Mouse (Mus musculus) forebrain, postnatal 0 days (tissue): ENCODE measurements around the gene Tiam2. TPM values are rescaled to one million over a fixed set of nuclear protein-coding genes. Genes with fewer than 3 reads are reported as not detected.
A peak's percentile ranks its signal among the peaks of the same experiment; 100 is the strongest.

Experiments used
- ATAC-seq: fragments of 200-750 bp; cut with Nextera tagmentation; 2 replicates; pipeline ENCODE4 v1.8.0; 2017; ENCODE audit warnings: mild to moderate bottlenecking, moderate library complexity
- DNase-seq: peaks from one replicate; pipeline ENCODE4 v3.0.0-alpha.2; 2015
- H3K27ac ChIP-seq: fragments of 300-500 bp; sonication (generic); 2 replicates; pipeline ENCODE4 v1.5.1; 2014; ENCODE audit warnings: low read depth, mild to moderate bottlenecking, antibody characterized with exemption, low read length, moderate library complexity, mixed read lengths
- H3K27me3 ChIP-seq: fragments of 300-500 bp; sonication (generic); 2 replicates; pipeline ENCODE4 v1.6.1; 2014; ENCODE audit warnings: mild to moderate bottlenecking, low read length, mixed read lengths; ENCODE audit not compliant: insufficient read depth
- H3K36me3 ChIP-seq: fragments of 300-500 bp; sonication (generic); 2 replicates; pipeline ENCODE4 v1.6.1; 2014; ENCODE audit warnings: mild to moderate bottlenecking, moderate library complexity; ENCODE audit not compliant: insufficient read depth
- H3K4me1 ChIP-seq: fragments of 300-500 bp; sonication (generic); 2 replicates; pipeline ENCODE4 v1.6.1; 2014; ENCODE audit warnings: antibody characterized with exemption; ENCODE audit not compliant: insufficient read depth
- H3K4me2 ChIP-seq: fragments of 300-500 bp; sonication (generic); 2 replicates; pipeline ENCODE4 v1.6.1; 2014; ENCODE audit warnings: low read depth, mild to moderate bottlenecking, moderate library complexity
- H3K4me3 ChIP-seq: fragments of 300-500 bp; sonication (generic); 2 replicates; pipeline ENCODE4 v1.5.1; 2014; ENCODE audit warnings: low read depth, low read length, mixed read lengths
- H3K9ac ChIP-seq: fragments of 300-500 bp; sonication (generic); 2 replicates; pipeline ENCODE4 v1.6.1; 2014; ENCODE audit warnings: mild to moderate bottlenecking
- H3K9me3 ChIP-seq: fragments of 300-500 bp; sonication (generic); 2 replicates; pipeline ENCODE4 v1.6.1; 2016; ENCODE audit warnings: low read length
- CTCF ChIP-seq: sonication (generic); IDR thresholded peaks from 2 replicates; pipeline ENCODE4 v1.5.1; 2016; ENCODE audit warnings: antibody characterized with exemption, control low read depth, low read depth
- WGBS: fragments of 180-500 bp; shearing (Covaris S2); extraction: QIAGEN DNeasy Blood & Tissue Kit; methylation state at CpG from one replicate; pipeline ENCODE4 v1.1.7; 2014; 5-methylcytosine and 5-hydroxymethylcytosine counted together
- polyA plus RNA-seq: library from polyadenylated mRNA; unstranded; fragments of >200 nt; fragmentation: Nextera tagmentation; extraction: Ambion mirVana; gene quantifications from 2 replicates; pipeline ENCODE4 v1.2.1, GENCODE M21; 2015
- total RNA-seq: library from RNA; depleted of rRNA; stranded (reverse); fragments of >200 nt; gene quantifications from 2 replicates; pipeline ENCODE4 v1.2.3, GENCODE M21; 2014

The Tiam2 gene
- total and polyA plus RNA-seq, 2 experiments from 2014 or later: 26.4 to 71.5 TPM

DNA sequence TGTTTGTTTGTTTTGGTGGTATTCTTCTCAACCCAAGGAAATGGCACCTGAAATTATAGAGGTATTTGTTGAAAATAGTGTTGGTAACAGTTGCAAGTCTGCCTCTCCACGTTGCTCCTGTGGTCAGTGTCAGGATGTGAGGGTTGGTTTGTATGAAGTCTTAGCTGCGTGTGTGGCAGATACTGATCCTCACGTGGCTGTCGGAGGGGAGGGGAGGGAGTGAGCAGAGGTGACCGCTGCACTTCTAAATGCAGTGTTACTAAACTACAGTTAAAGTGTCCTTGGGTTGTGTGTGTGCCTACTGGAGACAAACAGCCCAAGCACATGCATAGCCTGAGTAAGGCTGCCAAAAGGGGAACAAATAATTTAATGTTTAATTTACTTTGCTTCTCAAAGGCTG, 164.7 kb downstream of the Tiam2 start:
- H3K9ac ChIP-seq: no peak overlapping the region
- no peak for TF ChIP-seq CTCF
- ATAC-seq: no peak
- H3K36me3 ChIP-seq: 0 out of 2 replicates have a peak, but pooled peaks cover 2% of the 10 kb centered on the region
- no peaks in the 10 kb centered on the region for H3K9me3 ChIP-seq
- H3K4me3 ChIP-seq: no peak overlapping the region
- no peaks in the 10 kb centered on the region for H3K4me1 ChIP-seq
- no peak overlapping the region for H3K27ac ChIP-seq
- H3K4me2 ChIP-seq: no peak overlapping the region
- H3K27me3 ChIP-seq: no peaks in the 10 kb centered on the region
- 68% methylated on average over 5 of the region's 5 CpGs for WGBS
- DNase-seq: no peak

DNA sequence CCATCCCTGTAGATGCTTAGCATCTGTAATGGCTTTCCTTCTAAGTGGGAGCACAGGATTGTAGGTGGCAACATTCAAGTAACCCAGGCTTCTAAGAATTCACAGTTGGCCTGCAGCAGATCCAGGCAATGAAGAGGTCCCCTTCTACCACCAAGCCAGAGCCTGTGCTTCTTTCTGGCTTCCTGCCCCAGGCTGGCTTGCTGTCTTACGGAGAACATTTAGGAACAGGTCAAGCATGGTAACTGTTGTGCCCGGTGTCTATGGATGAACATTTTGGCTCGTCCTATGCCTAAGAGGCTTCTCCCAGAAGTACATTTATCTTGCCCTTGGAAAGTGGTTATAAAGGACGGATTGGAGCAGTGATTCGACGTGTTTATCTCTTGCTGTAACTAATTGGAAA, 165.3 kb downstream of the Tiam2 start:
- ATAC-seq (no peak), DNase-seq (no peak)
- Histone ChIP-seq H3K4me1 (no peaks in the 10 kb centered on the region), H3K36me3 (no peaks in the 10 kb centered on the region), H3K4me2 (no peak overlapping the region), H3K27ac (no peak overlapping the region), H3K9me3 (no peaks in the 10 kb centered on the region), H3K9ac (no peak overlapping the region), H3K27me3 (no peaks in the 10 kb centered on the region), H3K4me3 (no peak overlapping the region)
- 87% methylated on average over 6 of the region's 6 CpGs for WGBS
- TF ChIP-seq CTCF: no peak

DNA sequence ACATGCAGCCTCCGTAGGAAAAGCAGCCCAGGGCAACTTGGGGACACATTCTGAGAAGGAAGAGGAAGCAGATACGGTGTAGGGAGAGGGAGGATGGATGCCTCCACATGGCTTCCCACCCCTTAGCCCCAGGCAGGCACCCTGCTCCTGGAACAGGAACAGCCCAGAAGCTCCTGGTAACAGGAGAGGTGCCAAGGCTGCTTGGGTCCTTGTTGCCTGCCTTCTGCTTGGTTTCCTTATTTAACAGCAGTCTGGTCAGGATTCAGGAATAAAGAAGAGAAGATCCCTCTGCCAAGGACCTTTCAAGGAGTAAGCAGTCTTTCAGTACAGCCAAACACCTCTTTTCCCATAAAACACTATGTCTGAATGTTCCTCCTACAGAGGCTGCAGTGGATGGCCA, 169.2 kb downstream of the Tiam2 start:
- peak; percentile 63 for ATAC-seq
- Histone ChIP-seq H3K4me2 (no peak overlapping the region), H3K36me3 (no peaks in the 10 kb centered on the region; the same call in 1 of the 2 replicates), H3K4me1 (0 out of 2 replicates have a peak, but pooled peaks cover 4% of the 10 kb centered on the region), H3K9me3 (no peaks in the 10 kb centered on the region), H3K27ac (0 out of 2 replicates have a peak overlapping the region, but pooled peaks have one; percentile 24), H3K9ac (no peak overlapping the region), H3K27me3 (no peaks in the 10 kb centered on the region), H3K4me3 (no peak overlapping the region)
- DNase-seq: peak; percentile 54
- 80% methylated on average over 2 of the region's 2 CpGs for WGBS
- TF ChIP-seq CTCF: no peak

DNA sequence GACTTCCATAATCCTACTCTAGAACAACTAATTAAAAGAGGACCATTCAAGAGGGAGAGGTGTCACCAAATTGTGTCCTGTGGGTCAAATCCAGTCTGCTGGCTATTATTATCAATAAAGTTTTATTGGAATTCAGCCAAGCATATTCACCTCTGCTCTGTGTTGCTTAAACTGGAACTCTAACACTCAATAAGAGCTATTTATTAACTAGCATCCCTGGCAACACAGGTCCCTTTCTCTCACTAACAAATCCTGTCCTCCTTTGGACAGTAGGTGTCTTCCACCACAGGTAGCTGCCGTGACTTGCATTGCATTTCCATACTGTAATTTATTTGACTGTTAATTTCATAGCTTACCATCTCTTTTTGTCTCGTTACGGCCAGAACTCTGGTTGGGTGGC, 169.7 kb downstream of the Tiam2 start:
- ATAC-seq (no peak), DNase-seq (no peak)
- H3K9me3 ChIP-seq: no peaks in the 10 kb centered on the region
- no peaks in the 10 kb centered on the region for H3K27me3 ChIP-seq
- WGBS: 85% methylated on average over 3 of the region's 3 CpGs
- H3K4me3 ChIP-seq: no peak overlapping the region
- H3K9ac ChIP-seq: no peak overlapping the region
- H3K4me2 ChIP-seq: no peak overlapping the region
- no peak for TF ChIP-seq CTCF
- H3K4me1 ChIP-seq: 0 out of 2 replicates have a peak, but pooled peaks cover 4% of the 10 kb centered on the region
- 0 out of 2 replicates have a peak overlapping the region, but pooled peaks have one; percentile 24 for H3K27ac ChIP-seq
- no peaks in the 10 kb centered on the region; the same call in 1 of the 2 replicates for H3K36me3 ChIP-seq

DNA sequence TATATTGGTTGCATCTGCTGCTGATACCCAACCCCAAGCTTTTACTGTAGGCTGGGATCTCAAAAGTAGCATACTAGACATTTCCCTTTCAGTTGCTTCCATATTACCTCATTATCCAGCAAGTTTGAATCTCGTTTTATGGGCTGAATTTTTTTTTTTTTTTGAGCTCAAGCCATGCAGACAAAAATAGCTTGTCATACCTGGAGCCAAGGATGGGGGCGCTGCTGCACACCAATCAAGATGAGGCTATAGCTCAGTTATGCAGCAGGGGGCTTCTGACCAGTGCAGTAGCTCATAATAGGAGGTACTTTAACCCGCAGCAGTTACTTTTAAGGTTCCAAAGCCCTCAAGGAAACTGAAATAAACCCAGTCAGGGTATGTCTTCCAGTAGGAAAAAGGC, 171.7 kb downstream of the Tiam2 start:
- Histone ChIP-seq H3K4me1 (0 out of 2 replicates have a peak, but pooled peaks cover 4% of the 10 kb centered on the region), H3K4me3 (no peak overlapping the region), H3K27me3 (no peaks in the 10 kb centered on the region), H3K36me3 (peaks cover 4% of the 10 kb centered on the region; the same call in 1 of the 2 replicates), H3K9ac (no peak overlapping the region), H3K4me2 (no peak overlapping the region), H3K9me3 (no peaks in the 10 kb centered on the region), H3K27ac (no peak overlapping the region)
- peak; percentile 64 for TF ChIP-seq CTCF
- ATAC-seq (0 out of 2 replicates have a peak, but pooled peaks have one; percentile 34), DNase-seq (peak; percentile 72)
- 25% methylated on average over 3 of the region's 3 CpGs for WGBS

DNA sequence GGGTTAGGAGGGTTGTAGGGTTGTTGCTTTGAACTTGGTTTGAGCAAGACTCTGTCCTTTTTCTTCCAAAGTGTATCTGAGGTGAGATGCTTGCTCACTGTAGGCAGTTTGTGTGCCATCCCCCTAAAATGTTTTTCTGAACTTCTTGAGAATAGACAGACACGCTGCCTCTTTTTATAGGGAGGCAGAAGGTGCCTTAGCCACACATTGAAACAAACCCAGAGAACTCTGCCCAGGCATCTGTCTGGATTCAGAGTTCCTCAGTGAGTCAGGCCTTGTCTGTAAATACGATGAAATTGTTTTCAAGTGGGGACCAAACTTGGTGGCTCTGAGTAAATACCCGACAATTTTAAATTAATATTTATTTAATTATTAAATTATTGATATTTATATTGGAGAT, 172.2 kb downstream of the Tiam2 start:
- H3K9me3 ChIP-seq: no peaks in the 10 kb centered on the region
- H3K4me2 ChIP-seq: no peak overlapping the region
- DNase-seq (no peak), ATAC-seq (no peak)
- no peaks in the 10 kb centered on the region for H3K27me3 ChIP-seq
- peaks cover 9% of the 10 kb centered on the region for H3K36me3 ChIP-seq
- H3K4me3 ChIP-seq: no peak overlapping the region
- H3K27ac ChIP-seq: no peak overlapping the region
- no peak for TF ChIP-seq CTCF
- H3K9ac ChIP-seq: no peak overlapping the region
- 77% methylated on average over 3 of the region's 3 CpGs for WGBS
- H3K4me1 ChIP-seq: 0 out of 2 replicates have a peak, but pooled peaks cover 4% of the 10 kb centered on the region

DNA sequence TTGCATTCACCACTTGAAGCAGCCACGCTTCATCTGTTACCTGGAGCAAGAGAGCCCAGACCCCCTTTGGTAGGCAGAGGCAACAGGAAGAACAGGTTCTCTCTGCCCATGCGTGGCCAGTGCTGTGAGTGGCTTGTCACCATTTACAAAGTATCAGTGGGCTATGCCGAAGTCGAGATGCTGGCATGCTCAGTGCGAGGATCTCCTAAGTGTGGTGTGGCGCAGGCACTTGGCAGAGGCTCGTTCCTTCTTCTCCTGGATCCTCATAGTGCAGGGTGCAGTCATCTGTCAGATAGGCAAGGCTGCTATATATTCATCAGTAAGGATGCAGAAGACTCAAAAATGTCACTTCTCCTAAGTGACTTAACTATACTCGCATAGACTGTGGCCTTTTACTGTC, 173.1 kb downstream of the Tiam2 start:
- no peak overlapping the region for H3K4me2 ChIP-seq
- no peak overlapping the region for H3K4me3 ChIP-seq
- TF ChIP-seq CTCF: no peak
- no peaks in the 10 kb centered on the region for H3K27me3 ChIP-seq
- DNase-seq: no peak
- no peak for ATAC-seq
- H3K4me1 ChIP-seq: 0 out of 2 replicates have a peak, but pooled peaks cover 4% of the 10 kb centered on the region
- no peaks in the 10 kb centered on the region for H3K9me3 ChIP-seq
- H3K27ac ChIP-seq: peak overlapping the region; percentile 21; the same call in 1 of the 2 replicates
- H3K36me3 ChIP-seq: peaks cover 18% of the 10 kb centered on the region
- 88% methylated on average over 8 of the region's 8 CpGs for WGBS
- H3K9ac ChIP-seq: no peak overlapping the region
